Mouse (Mus musculus) bone marrow, adult 2 months (tissue): ENCODE measurements at regions not wholly inside any gene's neighbourhood (a gene's known extent, or its start where the extent isn't known, plus 50 kb on each side); places are given as distances from the start of the nearest gene placed in this dataset.

Experiments used
- CTCF ChIP-seq: fragments of 200-500 bp; IDR thresholded peaks from 2 replicates; pipeline ENCODE4 v1.5.1; 2011; ENCODE audit warnings: low read length, control low read depth; ENCODE audit not compliant: control insufficient read depth, insufficient read depth
- POLR2A ChIP-seq: fragments of 200-500 bp; IDR thresholded peaks from 2 replicates; pipeline ENCODE4 v1.6.1; 2011; ENCODE audit warnings: low read depth, mild to moderate bottlenecking, control low read depth, low read length, borderline replicate concordance; ENCODE audit not compliant: control insufficient read depth

GRCm38 (mm10) chr1:186171691-186172090, 54.6 kb upstream of the Lyplal1 start:
- no peak for TF ChIP-seq CTCF
- no peak for TF ChIP-seq POLR2A
